Mouse (Mus musculus) midbrain, embryonic 12.5 days (tissue): ENCODE results near the gene Shoc2. TPM values are rescaled to one million over a fixed set of nuclear protein-coding genes. Genes with fewer than 3 reads are reported as not detected.

Source experiments
- ATAC-seq: fragments of 200-750 bp; cut with Nextera tagmentation; 2 replicates; pipeline ENCODE4 v1.8.0; 2017; ENCODE audit warnings: low read depth, moderate TSS enrichment, moderate library complexity; ENCODE audit not compliant: low FRiP score
- H3K27ac ChIP-seq: fragments of 300-500 bp; sonication (generic); replicated peaks from 2 replicates; pipeline ENCODE4 v1.5.1; 2016; ENCODE audit warnings: mild to moderate bottlenecking
- H3K27me3 ChIP-seq: fragments of 300-500 bp; sonication (generic); 2 replicates; pipeline ENCODE4 v1.6.1; 2016; ENCODE audit warnings: mild to moderate bottlenecking
- H3K36me3 ChIP-seq: fragments of 300-500 bp; sonication (generic); 2 replicates; pipeline ENCODE4 v1.6.1; 2016
- H3K4me1 ChIP-seq: fragments of 300-500 bp; sonication (generic); 2 replicates; pipeline ENCODE4 v1.6.1; 2016
- H3K4me2 ChIP-seq: fragments of 300-500 bp; sonication (generic); replicated peaks from 2 replicates; pipeline ENCODE4 v1.6.1; 2016; ENCODE audit warnings: mild to moderate bottlenecking, moderate library complexity
- H3K4me3 ChIP-seq: fragments of 300-500 bp; sonication (generic); 2 replicates; pipeline ENCODE4 v1.5.1; 2016; ENCODE audit warnings: mild to moderate bottlenecking
- H3K9ac ChIP-seq: fragments of 300-500 bp; sonication (generic); replicated peaks from 2 replicates; pipeline ENCODE4 v1.6.1; 2016; ENCODE audit warnings: mild to moderate bottlenecking, moderate library complexity
- H3K9me3 ChIP-seq: fragments of 300-500 bp; sonication (generic); 2 replicates; pipeline ENCODE4 v1.6.1; 2016; ENCODE audit warnings: mild to moderate bottlenecking
- WGBS: fragments of 180-500 bp; shearing (Covaris S2); methylation state at CpG from one replicate; pipeline ENCODE4 v1.1.7; 2016; 5-methylcytosine and 5-hydroxymethylcytosine counted together
- polyA plus RNA-seq: library from polyadenylated mRNA; unstranded; fragments of >200 nt; fragmentation: Nextera tagmentation; extraction: Ambion mirVana; gene quantifications from 2 replicates; pipeline ENCODE4 v1.2.1, GENCODE M21; 2016

The Shoc2 gene
- polyA plus RNA-seq, 1 experiment from 2014 or later, result 71.3 TPM

GRCm38 (mm10) chr19:53983336-53983735 lies 39.2 kb downstream of the Shoc2 start:
- Histone ChIP-seq H3K9ac (no peak overlapping the region), H3K27ac (no peak overlapping the region), H3K4me3 (no peak overlapping the region), H3K36me3 (peaks cover 10% of the 10 kb centered on the region; the same call in 1 of the 2 replicates), H3K4me1 (no peaks in the 10 kb centered on the region), H3K9me3 (no peaks in the 10 kb centered on the region), H3K27me3 (no peaks in the 10 kb centered on the region), H3K4me2 (no peak overlapping the region)
- WGBS, result 91% methylated on average over 1 of the region's 1 CpGs
- no peak for ATAC-seq

- Histone ChIP-seq H3K4me2 (no peak overlapping the region), H3K4me1 (no peaks in the 10 kb centered on the region), H3K27ac (no peak overlapping the region), H3K36me3 (peaks cover 14% of the 10 kb centered on the region), H3K27me3 (no peaks in the 10 kb centered on the region), H3K4me3 (no peak overlapping the region), H3K9ac (no peak overlapping the region), H3K9me3 (no peaks in the 10 kb centered on the region)
- WGBS, result 96% methylated on average over 3 of the region's 3 CpGs
- no peak for ATAC-seq
These were observed 40.5 kb downstream of the Shoc2 start for GRCm38 (mm10) chr19:53984628-53985027.

GRCm38 (mm10) chr19:53990538-53990937 lies 46.4 kb downstream of the Shoc2 start:
- Histone ChIP-seq H3K4me1 (peaks cover 4% of the 10 kb centered on the region; the same call in 1 of the 2 replicates), H3K9ac (no peak overlapping the region), H3K27me3 (no peaks in the 10 kb centered on the region), H3K27ac (no peak overlapping the region), H3K36me3 (peaks cover 14% of the 10 kb centered on the region), H3K4me3 (no peak overlapping the region), H3K9me3 (no peaks in the 10 kb centered on the region), H3K4me2 (no peak overlapping the region)
- ATAC-seq, result no peak
- 82% methylated on average over 2 of the region's 2 CpGs for WGBS

GRCm38 (mm10) chr19:53993860-53994259 lies 49.8 kb downstream of the Shoc2 start:
- Histone ChIP-seq H3K9me3 (no peaks in the 10 kb centered on the region), H3K27me3 (no peaks in the 10 kb centered on the region), H3K4me2 (no peak overlapping the region), H3K27ac (no peak overlapping the region), H3K4me1 (peaks cover 4% of the 10 kb centered on the region; the same call in 1 of the 2 replicates), H3K4me3 (no peak overlapping the region), H3K9ac (no peak overlapping the region), H3K36me3 (peaks cover 2% of the 10 kb centered on the region; the same call in 1 of the 2 replicates)
- no peak for ATAC-seq
- 90% methylated on average over 3 of the region's 3 CpGs for WGBS

GRCm38 (mm10) chr19:53994276-53994675 lies 50.2 kb downstream of the Shoc2 start:
- Histone ChIP-seq H3K9ac (no peak overlapping the region), H3K4me1 (peaks cover 4% of the 10 kb centered on the region; the same call in 1 of the 2 replicates), H3K27me3 (no peaks in the 10 kb centered on the region), H3K4me3 (no peak overlapping the region), H3K4me2 (no peak overlapping the region), H3K9me3 (no peaks in the 10 kb centered on the region), H3K36me3 (no peaks in the 10 kb centered on the region), H3K27ac (no peak overlapping the region)
- no peak for ATAC-seq
- 85% methylated on average over 1 of the region's 1 CpGs for WGBS

GRCm38 (mm10) chr19:54010973-54011372 lies 66.9 kb downstream of the Shoc2 start:
- 62% methylated on average over 4 of the region's 4 CpGs for WGBS
- Histone ChIP-seq H3K27ac (no peak overlapping the region), H3K9me3 (no peaks in the 10 kb centered on the region), H3K9ac (no peak overlapping the region), H3K27me3 (no peaks in the 10 kb centered on the region), H3K36me3 (no peaks in the 10 kb centered on the region), H3K4me3 (no peak overlapping the region), H3K4me2 (no peak overlapping the region), H3K4me1 (no peaks in the 10 kb centered on the region)
- no peak for ATAC-seq

- no peaks in the 10 kb centered on the region for H3K9me3 ChIP-seq
- H3K4me1 ChIP-seq, result no peaks in the 10 kb centered on the region
- 94% methylated on average over 5 of the region's 5 CpGs for WGBS
- H3K9ac ChIP-seq, result no peak overlapping the region
- H3K36me3 ChIP-seq, result no peaks in the 10 kb centered on the region
- H3K27me3 ChIP-seq, result no peaks in the 10 kb centered on the region
- H3K4me2 ChIP-seq, result no peak overlapping the region
- no peak for ATAC-seq
- no peak overlapping the region for H3K4me3 ChIP-seq
- H3K27ac ChIP-seq, result no peak overlapping the region
These were observed 70.9 kb downstream of the Shoc2 start for GRCm38 (mm10) chr19:54014999-54015398.

GRCm38 (mm10) chr19:54015503-54015902 lies 71.4 kb downstream of the Shoc2 start:
- Histone ChIP-seq H3K4me3 (no peak overlapping the region), H3K4me2 (no peak overlapping the region), H3K36me3 (no peaks in the 10 kb centered on the region), H3K9me3 (no peaks in the 10 kb centered on the region), H3K4me1 (no peaks in the 10 kb centered on the region), H3K27ac (no peak overlapping the region), H3K27me3 (no peaks in the 10 kb centered on the region), H3K9ac (no peak overlapping the region)
- 96% methylated on average over 5 of the region's 5 CpGs for WGBS
- no peak for ATAC-seq

GRCm38 (mm10) chr19:54035100-54035499 lies 91.0 kb downstream of the Shoc2 start:
- Histone ChIP-seq H3K4me1 (no peaks in the 10 kb centered on the region), H3K36me3 (peaks cover 29% of the 10 kb centered on the region), H3K9ac (no peak overlapping the region), H3K4me3 (no peak overlapping the region), H3K9me3 (no peaks in the 10 kb centered on the region), H3K4me2 (no peak overlapping the region), H3K27me3 (no peaks in the 10 kb centered on the region), H3K27ac (no peak overlapping the region)
- ATAC-seq, result no peak
- WGBS, result 83% methylated on average over 6 of the region's 6 CpGs

- H3K4me3 ChIP-seq, result no peak overlapping the region
- WGBS, result 71% methylated on average over 7 of the region's 7 CpGs
- H3K9ac ChIP-seq, result no peak overlapping the region
- H3K36me3 ChIP-seq, result peaks cover 14% of the 10 kb centered on the region
- no peak for ATAC-seq
- no peak overlapping the region for H3K4me2 ChIP-seq
- H3K27ac ChIP-seq, result no peak overlapping the region
- H3K27me3 ChIP-seq, result no peaks in the 10 kb centered on the region
- H3K9me3 ChIP-seq, result no peaks in the 10 kb centered on the region
- H3K4me1 ChIP-seq, result no peaks in the 10 kb centered on the region
These were observed 95.3 kb downstream of the Shoc2 start for GRCm38 (mm10) chr19:54039441-54039840.

- H3K27me3 ChIP-seq, result peaks cover 8% of the 10 kb centered on the region
- H3K9ac ChIP-seq, result no peak overlapping the region
- no peak overlapping the region for H3K4me3 ChIP-seq
- WGBS, result 66% methylated on average over 4 of the region's 4 CpGs
- no peak for ATAC-seq
- peaks cover 7% of the 10 kb centered on the region for H3K4me1 ChIP-seq
- H3K9me3 ChIP-seq, result no peaks in the 10 kb centered on the region
- no peak overlapping the region for H3K4me2 ChIP-seq
- peaks cover 8% of the 10 kb centered on the region; the same call in 1 of the 2 replicates for H3K36me3 ChIP-seq
- H3K27ac ChIP-seq, result no peak overlapping the region
These were observed 96.4 kb downstream of the Shoc2 start for GRCm38 (mm10) chr19:54040356-54041028.

- H3K27me3 ChIP-seq, result peaks cover 13% of the 10 kb centered on the region
- no peaks in the 10 kb centered on the region for H3K9me3 ChIP-seq
- WGBS, result 32% methylated on average over 5 of the region's 5 CpGs
- H3K4me3 ChIP-seq, result no peak overlapping the region
- no peak for ATAC-seq
- H3K36me3 ChIP-seq, result peaks cover 6% of the 10 kb centered on the region; the same call in 1 of the 2 replicates
- peaks cover 12% of the 10 kb centered on the region for H3K4me1 ChIP-seq
- no peak overlapping the region for H3K9ac ChIP-seq
- H3K4me2 ChIP-seq, result no peak overlapping the region
- H3K27ac ChIP-seq, result no peak overlapping the region
These were observed 96.9 kb downstream of the Shoc2 start for GRCm38 (mm10) chr19:54041029-54041367.

GRCm38 (mm10) chr19:54043851-54044250 lies 99.7 kb downstream of the Shoc2 start, which contains the start of gene Adra2a:
TSS of gene Adra2a (plus strand) at chr19:54044151.
- H3K4me2 ChIP-seq, result peak within 1 kb of the TSS; percentile 85
- no peaks in the 10 kb centered on the region for H3K9me3 ChIP-seq
- H3K36me3 ChIP-seq, result no peaks in the 10 kb centered on the region
- H3K27me3 ChIP-seq, result peaks cover 42% of the 10 kb centered on the region
- peaks cover 28% of the 10 kb centered on the region for H3K4me1 ChIP-seq
- ATAC-seq, result no peak
- peak within 1 kb of the TSS; percentile 48 for H3K9ac ChIP-seq
- 76% methylated on average over 5 of the region's 5 CpGs for WGBS
- peak within 1 kb of the TSS; percentile 45 for H3K4me3 ChIP-seq
- H3K27ac ChIP-seq, result 0 out of 2 replicates have a peak within 1 kb of the TSS, but pooled peaks have one; percentile 8
